Mouse (Mus musculus) left cerebral cortex, adult 2 months (tissue): ENCODE measurements around the gene Phf12. TPM values are rescaled to one million over a fixed set of nuclear protein-coding genes. Genes with fewer than 3 reads are reported as not detected.

Source experiments
- DNase-seq, 2 experiments: peaks; one replicate each; pipeline ENCODE4 v3.0.0; 2021 to 2022; ENCODE audit warnings: low spot score in 2 of 2, mixed read lengths in 1 of 2; ENCODE audit errors: extremely low spot score in 1 of 2
- H3K27ac ChIP-seq: fragments of 200-600 bp; 2 replicates; pipeline ENCODE4 v1.8.1; 2022
- H3K4me3 ChIP-seq: fragments of 200-600 bp; 2 replicates; pipeline ENCODE4 v1.8.1; 2022
- CTCF ChIP-seq: fragments of 200-600 bp; IDR thresholded peaks from 2 replicates; pipeline ENCODE4 v1.8.1; 2022; ENCODE audit warnings: antibody characterized with exemption, mild to moderate bottlenecking, moderate library complexity
- intact Hi-C: fragments of 180-260 bp; cut with DNase I; formaldehyde crosslinking; loops from one replicate; pipeline ENCODE4 v1.15.1; 2025
- total RNA-seq, 2 experiments: library from RNA; stranded (reverse); gene quantifications; 2 replicates each; pipeline ENCODE4 v1.2.3; 2021

Phf12 gene
- total RNA-seq, 2 experiments from 2014 or later, result 58.9 to 59.2 TPM

DNA sequence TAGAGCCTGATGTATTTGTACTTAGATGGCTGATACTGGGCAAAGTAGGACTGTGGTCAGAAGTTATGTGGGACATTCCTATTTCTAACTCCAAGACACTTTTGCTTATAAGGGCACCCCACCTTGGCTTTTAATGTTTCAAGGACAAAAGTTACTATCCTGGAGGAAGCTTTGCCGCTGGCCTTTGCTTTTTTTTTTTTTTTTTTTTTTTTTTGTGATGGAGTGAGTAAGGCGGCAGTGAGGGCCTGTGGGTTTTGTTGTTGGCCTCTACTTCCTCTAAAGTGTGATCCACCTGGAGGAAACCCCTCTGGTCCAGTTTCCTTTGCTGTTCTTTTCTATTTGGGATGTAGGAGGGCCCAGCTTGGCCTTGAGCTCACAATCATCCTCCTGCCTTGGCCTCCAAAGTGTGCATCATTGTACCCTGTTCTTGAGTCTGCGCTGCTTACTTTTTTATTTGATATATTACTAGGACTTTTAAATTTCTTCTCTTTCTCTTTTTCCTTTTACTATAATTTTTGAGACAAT is 3.0 kb downstream of the Phf12 start:
- no peak for TF ChIP-seq CTCF
- peak overlapping the region; percentile 91 for H3K27ac ChIP-seq
- no peak for DNase-seq
- intact Hi-C loops, result loop anchor here (5.0 to 10.0 kb wide), 2 partner anchors 47 to 491 kb away; partner anchors contain the start of genes Dhrs13 and Git1
- peak overlapping the region; percentile 83 for H3K4me3 ChIP-seq

DNA sequence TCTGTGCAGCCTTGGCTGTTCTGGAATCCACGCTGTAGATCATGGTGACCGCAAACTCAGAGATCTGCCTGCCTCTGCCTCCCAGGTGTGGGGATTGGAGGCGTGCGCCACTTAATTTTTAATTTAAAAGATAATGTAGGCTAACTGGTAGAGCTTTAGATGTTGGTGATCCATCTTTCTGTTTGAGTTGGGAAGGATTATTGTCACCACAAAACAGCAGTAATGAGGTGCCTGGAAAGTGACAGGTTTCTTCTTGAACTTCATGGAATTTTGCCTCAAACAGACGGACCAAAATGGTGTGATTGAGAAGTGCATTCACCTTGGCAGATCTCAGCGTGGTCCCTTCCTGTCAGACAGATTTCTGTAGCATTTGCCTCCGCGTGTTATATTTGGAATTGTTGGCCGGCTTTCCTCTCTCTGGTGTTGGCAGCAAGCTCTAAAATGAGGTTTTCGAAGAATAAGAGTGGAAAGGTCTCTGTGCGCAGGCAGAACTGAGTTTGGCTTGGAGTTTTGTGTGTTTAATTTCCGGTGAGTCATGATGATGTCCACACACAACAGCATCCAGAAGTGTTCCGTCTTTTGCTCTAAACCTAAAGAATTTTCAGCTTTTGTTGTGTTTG is 6.6 kb downstream of the Phf12 start:
- no peak overlapping the region for H3K4me3 ChIP-seq
- intact Hi-C loops, result loop anchor here (5.0 to 10.0 kb wide), 2 partner anchors 43 to 494 kb away; partner anchors contain the start of genes Dhrs13 and Git1
- H3K27ac ChIP-seq, result no peak overlapping the region
- DNase-seq, result no peak
- no peak for TF ChIP-seq CTCF

GRCm38 (mm10) chr11:77995556-77995955 is 13.0 kb downstream of the Phf12 start:
- Histone ChIP-seq H3K4me3 (no peak overlapping the region), H3K27ac (no peak overlapping the region)
- intact Hi-C loops, result no loop called here
- no peak for DNase-seq
- TF ChIP-seq CTCF, result no peak

- DNase-seq, result no peak
- no peak for TF ChIP-seq CTCF
These were observed 23.9 kb downstream of the Phf12 start for GRCm38 (mm10) chr11:78006446-78006845.

DNA sequence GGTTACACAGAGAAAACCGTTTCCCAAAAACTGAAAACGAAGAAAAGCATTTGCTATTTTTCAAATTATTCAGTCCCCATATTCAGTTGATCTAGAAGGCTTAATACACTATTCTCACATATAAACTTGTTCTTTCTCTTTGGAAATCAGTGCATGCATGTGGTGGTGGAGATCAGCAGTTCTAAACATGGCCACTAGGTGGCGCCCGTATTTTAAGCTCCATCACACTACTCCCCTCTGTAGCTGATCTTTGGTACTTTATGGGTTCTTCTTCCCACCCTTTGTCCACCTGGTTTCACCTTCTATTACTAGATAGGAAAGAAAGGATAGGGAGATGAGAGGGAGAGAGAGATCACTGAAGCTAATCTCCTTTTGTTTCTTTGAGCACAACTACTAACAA is 37.1 kb downstream of the Phf12 start:
- intact Hi-C loops, result loop anchor here (1.0 kb wide), 1 partner anchor 160 kb away; no protein-coding TSS in a partner anchor
- TF ChIP-seq CTCF, result peak; percentile 97
- DNase-seq, result peak; percentile 68 to 77
- Histone ChIP-seq H3K4me3 (no peak overlapping the region), H3K27ac (no peak overlapping the region)

More at GRCm38 (mm10) chr11:78006446-78006845, 23.9 kb downstream of the Phf12 start:
- intact Hi-C loops, result no loop called here
- Histone ChIP-seq H3K4me3 (no peak overlapping the region), H3K27ac (no peak overlapping the region)

GRCm38 (mm10) chr11:78023607-78024006 is 41.1 kb downstream of the Phf12 start:
- intact Hi-C loops, result no loop called here
- no peak for DNase-seq
- peak; percentile 48 for TF ChIP-seq CTCF

GRCm38 (mm10) chr11:78029240-78029639 is 46.7 kb downstream of the Phf12 start:
- intact Hi-C loops, result no loop called here
- Histone ChIP-seq H3K4me3 (no peak overlapping the region), H3K27ac (no peak overlapping the region)
- DNase-seq, result no peak
- TF ChIP-seq CTCF, result no peak

More at GRCm38 (mm10) chr11:78023607-78024006, 41.1 kb downstream of the Phf12 start:
- no peak overlapping the region for H3K27ac ChIP-seq
- H3K4me3 ChIP-seq, result no peak overlapping the region

DNA sequence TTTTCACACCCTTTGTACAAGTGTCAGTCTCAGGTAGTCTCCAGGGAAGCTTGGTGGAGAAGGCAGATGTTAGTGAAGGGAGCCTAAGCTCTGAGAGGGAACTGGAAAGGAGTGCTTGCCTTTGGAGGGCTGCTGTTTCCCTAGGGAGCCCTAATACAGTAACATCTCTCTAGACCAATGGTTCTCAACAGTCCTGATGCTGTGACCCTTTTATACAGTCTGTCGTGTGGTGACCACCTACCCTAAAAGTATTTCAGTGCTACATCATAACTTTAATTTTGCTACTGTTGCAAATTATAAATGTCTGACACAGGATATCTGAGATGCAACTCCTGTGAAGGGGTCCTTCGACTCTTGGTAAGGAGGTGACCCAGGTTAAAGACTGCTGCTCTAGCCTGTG is 48.0 kb downstream of the Phf12 start:
- no peak overlapping the region for H3K27ac ChIP-seq
- intact Hi-C loops, result loop anchor here (5.0 kb wide), 1 partner anchor 43 kb away; no protein-coding TSS in a partner anchor
- no peak for TF ChIP-seq CTCF
- H3K4me3 ChIP-seq, result no peak overlapping the region
- DNase-seq, result no peak

DNA sequence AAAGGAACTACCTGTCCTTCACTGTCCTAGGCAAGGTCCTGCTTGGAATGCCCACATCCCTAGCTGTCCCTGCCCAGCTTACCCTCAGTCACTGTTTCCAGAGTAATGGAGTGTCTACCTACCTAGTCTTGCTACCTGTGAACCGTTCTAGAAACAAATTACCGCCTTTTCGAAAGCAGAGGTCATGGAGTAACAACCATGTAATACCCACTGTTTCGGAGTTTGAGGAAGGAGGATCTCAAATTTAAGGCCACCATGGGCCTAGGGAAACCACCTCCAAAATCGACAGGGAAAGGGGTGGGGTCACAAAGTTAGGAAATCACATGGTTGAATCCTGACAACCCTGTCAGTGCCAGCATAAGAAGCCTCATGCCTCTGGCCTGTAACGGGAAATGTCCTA is 48.8 kb downstream of the Phf12 start:
- H3K4me3 ChIP-seq, result no peak overlapping the region
- intact Hi-C loops, result loop anchor here (5.0 kb wide), 1 partner anchor 44 kb away; no protein-coding TSS in a partner anchor
- no peak for DNase-seq
- H3K27ac ChIP-seq, result no peak overlapping the region
- no peak for TF ChIP-seq CTCF

DNA sequence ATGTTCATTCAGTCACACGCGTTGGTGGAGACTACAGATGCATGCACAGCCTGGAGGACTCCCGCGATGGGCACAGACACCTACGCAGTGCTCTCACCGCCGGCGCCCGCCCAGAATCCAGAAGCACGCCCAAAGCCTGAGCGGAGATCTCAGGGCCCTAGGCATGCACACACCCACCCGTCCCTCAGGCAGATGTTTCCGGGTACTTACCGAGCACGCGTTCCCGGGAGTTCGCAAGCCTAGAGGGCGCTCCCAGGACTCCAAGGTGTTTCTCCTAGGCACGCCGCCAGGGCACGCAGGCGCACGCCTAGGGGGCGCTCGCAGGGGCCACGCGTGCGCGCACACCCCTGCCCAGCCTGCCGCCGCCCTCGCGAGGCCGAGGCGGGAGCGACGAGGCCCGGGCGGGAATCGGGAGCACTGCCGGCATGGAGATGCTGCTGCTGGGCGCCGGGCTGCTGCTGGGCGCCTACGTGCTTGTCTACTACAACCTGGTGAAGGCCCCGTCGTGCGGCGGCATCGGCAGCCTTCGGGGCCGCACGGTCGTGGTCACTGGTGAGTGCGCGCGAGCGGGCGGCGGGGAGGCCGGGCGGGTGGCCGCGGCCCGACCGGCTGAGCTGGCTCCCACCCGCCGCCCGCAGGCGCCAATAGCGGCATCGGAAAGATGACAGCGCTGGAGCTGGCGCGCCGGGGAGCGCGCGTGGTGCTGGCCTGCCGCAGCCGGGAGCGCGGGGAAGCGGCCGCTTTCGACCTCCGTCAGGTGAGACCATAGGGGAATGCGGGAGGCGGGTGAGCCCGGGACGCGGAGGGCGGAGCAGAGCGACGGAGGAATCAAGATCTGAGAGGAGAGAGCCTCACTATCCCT is 49.6 kb downstream of the Phf12 start, which contains the start of gene Dhrs13:
Gene Dhrs13, plus strand, starts transcription at position 334 of the 862 bp plus-strand sequence.
- intact Hi-C loops, result loop anchor here (5.0 kb wide), 1 partner anchor 45 kb away; no protein-coding TSS in a partner anchor
- H3K4me3 ChIP-seq, result peak within 1 kb of the TSS; percentile 57
- TF ChIP-seq CTCF, result peak; percentile 81
- peak within 1 kb of the TSS; percentile 51 for H3K27ac ChIP-seq
- DNase-seq, result peak; percentile 87 to 91

- intact Hi-C loops, result loop anchor here (5.0 kb wide), 1 partner anchor 46 kb away; no protein-coding TSS in a partner anchor
- H3K27ac ChIP-seq, result peak overlapping the region; percentile 51
- peak overlapping the region; percentile 57 for H3K4me3 ChIP-seq
- no peak for TF ChIP-seq CTCF
- no peak for DNase-seq
These were observed 50.2 kb downstream of the Phf12 start for GRCm38 (mm10) chr11:78032809-78033195.
